Mouse (Mus musculus) stomach, postnatal 0 days (tissue): ENCODE results near the gene Tubd1.

ENCODE experiments used
- CTCF ChIP-seq: IDR thresholded peaks from 2 replicates; pipeline ENCODE4 v1.5.1; 2016; ENCODE audit warnings: antibody characterized with exemption, low read depth, mild to moderate bottlenecking, moderate library complexity
- EP300 ChIP-seq: optimal IDR thresholded peaks from 2 replicates; pipeline ENCODE3; 2016; ENCODE audit warnings: antibody characterized with exemption

- TF ChIP-seq CTCF (no peak), EP300 (no peak)
Measured at GRCm38 (mm10) chr11:86607808-86608350, 63.1 kb downstream of the Tubd1 start.
